Mouse (Mus musculus): Measurements from ENCODE around the gene Kel. TPM values are rescaled to one million over a fixed set of nuclear protein-coding genes. Genes with fewer than 3 reads are reported as not detected.

Gene Kel
- polyA plus RNA-seq, 1 experiment, result not detected

- no peak overlapping the region for H3K27ac ChIP-seq (ENCODE audit: insufficient read depth, low read length)
- no peaks in the 10 kb centered on the region for H3K4me1 ChIP-seq (ENCODE audit: control insufficient read depth, insufficient read depth, low read length)
- no peak for TF ChIP-seq POLR2A (IDR thresholded peaks at IDR 0.05; ENCODE audit: extremely low read depth, insufficient read depth, low read length)
- no peak overlapping the region for H3K4me3 ChIP-seq (ENCODE audit: insufficient read depth, low read length)
Observed at GRCm38 (mm10) chr6:41637393-41637792, 66.7 kb downstream of the Kel start.

Other genes starting within 250 kb of the Kel start
- not detected in 2 replicates for gene Prss1, start 245.4 kb downstream of the Kel start, polyA plus RNA-seq (2012; rRNA removed)
- 0.19 TPM in 1 of 2 replicates, not detected in the other for gene Prss2, start 182.6 kb downstream of the Kel start, polyA plus RNA-seq (2012; rRNA removed)
- gene Ephb6, start 98.9 kb downstream of the Kel start, polyA plus RNA-seq (2012; rRNA removed), result 135 and 140 TPM in 2 replicates
- 3.3 and 4.2 TPM in 2 replicates for gene Trpv6, start 67.9 kb downstream of the Kel start, polyA plus RNA-seq (2012; rRNA removed)
- gene Trpv5, start 23.6 kb downstream of the Kel start, polyA plus RNA-seq (2012; rRNA removed), result not detected in 2 replicates
- not detected in 2 replicates for gene Llcfc1, start 19.9 kb downstream of the Kel start, polyA plus RNA-seq (2012; rRNA removed)
- gene Olfr459, start 70.8 kb upstream of the Kel start, polyA plus RNA-seq (2012; rRNA removed), result not detected in 2 replicates
- gene Pip, start 143.2 kb upstream of the Kel start, polyA plus RNA-seq (2012; rRNA removed), result not detected in 2 replicates
- gene Sval2, start 148.7 kb upstream of the Kel start, polyA plus RNA-seq (2012; rRNA removed), result not detected in 2 replicates
- gene Sval1, start 247.3 kb upstream of the Kel start, polyA plus RNA-seq (2012; rRNA removed), result not detected in 2 replicates